Mouse (Mus musculus) lung, adult 2 months (tissue): Measurements from ENCODE around the gene Slc48a1.

ENCODE experiments used
- CTCF ChIP-seq: fragments of 200-500 bp; IDR thresholded peaks from 2 replicates; pipeline ENCODE4 v1.5.1; 2011; ENCODE audit warnings: mild to moderate bottlenecking, low read length, control low read depth; ENCODE audit not compliant: insufficient read depth
- POLR2A ChIP-seq: fragments of 200-500 bp; IDR thresholded peaks from 2 replicates; pipeline ENCODE4 v1.6.1; 2011; ENCODE audit warnings: low read depth, mild to moderate bottlenecking, control low read depth, low read length, borderline replicate concordance; ENCODE audit errors: extremely low read depth

DNA sequence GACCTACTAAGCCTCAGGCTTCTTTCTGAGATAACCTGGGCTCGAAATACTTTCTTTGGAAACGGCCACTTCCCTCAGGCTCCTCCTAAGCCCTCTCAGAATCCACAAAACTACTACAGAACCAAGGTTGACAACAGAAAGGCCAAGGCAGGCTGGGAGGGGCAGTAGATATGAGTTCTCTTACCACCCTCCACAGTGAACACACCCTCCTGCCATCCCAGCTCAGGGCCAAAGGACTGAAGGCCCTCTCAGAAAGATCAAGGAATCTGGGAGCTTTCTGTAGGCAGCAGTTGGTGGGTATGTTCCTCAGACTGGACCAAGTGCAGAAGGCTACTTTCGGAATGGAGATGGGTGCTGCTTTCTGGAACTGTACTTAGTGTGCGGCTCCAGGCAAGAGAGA lies 36.9 kb downstream of the Slc48a1 start:
- no peak for TF ChIP-seq POLR2A
- TF ChIP-seq CTCF: no peak
